Mouse (Mus musculus): ENCODE measurements at regions not wholly inside any gene's neighbourhood (a gene's known extent, or its start where the extent isn't known, plus 50 kb on each side); places are given as distances from the start of the nearest gene placed in this dataset.

DNA sequence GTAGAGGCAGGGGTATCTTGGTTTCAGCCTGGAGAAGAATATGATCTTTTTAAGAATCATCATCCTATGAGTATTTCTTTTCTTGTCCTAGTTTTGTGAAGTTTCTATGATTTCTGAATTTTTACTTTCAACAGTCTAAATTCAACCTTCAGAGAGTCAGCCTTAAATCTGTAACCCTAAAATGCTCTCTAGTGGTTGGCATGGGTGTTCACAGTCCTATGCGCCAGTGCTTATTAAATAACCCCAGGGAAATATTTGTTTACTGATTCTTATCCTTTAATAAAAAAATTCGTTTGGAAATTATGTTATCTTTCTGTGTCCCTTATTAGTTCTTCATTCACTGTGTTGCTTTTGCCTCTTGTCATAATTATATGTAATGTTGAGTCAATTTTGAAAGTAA lies 436.5 kb upstream of the Fign start:
- Histone ChIP-seq H3K9ac (ENCODE audit: low read length) (no peak overlapping the region), H3K4me3 (ENCODE audit: low read depth, low read length) (no peak overlapping the region), H3K36me3 (ENCODE audit: control insufficient read depth, insufficient read depth, low read length) (no peaks in the 10 kb centered on the region), H3K9me3 (ENCODE audit: control insufficient read depth, low read length) (no peaks in the 10 kb centered on the region), H3K4me2 (replicated peaks; ENCODE audit: low read depth) (no peak overlapping the region), H3K4me1 (replicated peaks; ENCODE audit: control insufficient read depth, insufficient read depth) (no peaks in the 10 kb centered on the region), H3K27ac (replicated peaks) (no peak overlapping the region), H3K27me3 (ENCODE audit: control insufficient read depth, insufficient read depth, low read length) (no peaks in the 10 kb centered on the region)
- TF ChIP-seq CTCF (IDR thresholded peaks at IDR 0.05; ENCODE audit: low read depth), result peak; percentile 22; the same call in 1 of the 2 replicates
- no peak for TF ChIP-seq EP300 (optimal IDR thresholded peaks at IDR 0.05)
- DNase-seq (ENCODE audit: low spot score) (no peak), ATAC-seq (ENCODE audit: low FRiP score, low TSS enrichment) (no peak)
- 44% methylated on average over 2 of the region's 2 CpGs for WGBS

DNA sequence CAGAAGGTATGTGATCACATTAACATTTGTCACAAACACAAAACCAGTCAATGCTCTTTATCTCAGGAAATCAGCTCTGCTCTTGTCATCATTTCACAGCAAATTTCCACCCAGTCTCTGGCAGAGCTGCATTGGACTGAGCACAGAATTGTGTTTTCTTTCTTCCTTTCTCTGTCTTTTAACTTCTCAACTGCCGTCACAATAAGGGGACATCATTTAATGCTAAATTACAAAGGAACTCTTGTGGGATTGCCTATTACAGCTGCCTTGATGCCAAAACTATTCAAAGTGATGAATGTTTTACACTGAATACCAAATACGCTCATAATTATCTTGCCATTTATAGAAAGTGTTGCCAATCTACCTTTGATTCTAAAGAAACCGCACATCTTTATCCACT lies 424.9 kb upstream of the Fign start:
- no peaks in the 10 kb centered on the region for H3K4me1 ChIP-seq (replicated peaks; ENCODE audit: control insufficient read depth, insufficient read depth)
- WGBS, result 84% methylated on average over 3 of the region's 3 CpGs
- H3K9ac ChIP-seq (ENCODE audit: low read length), result no peak overlapping the region
- no peaks in the 10 kb centered on the region for H3K9me3 ChIP-seq (ENCODE audit: control insufficient read depth, low read length)
- H3K4me3 ChIP-seq (ENCODE audit: low read depth, low read length), result no peak overlapping the region
- no peak overlapping the region for H3K27ac ChIP-seq (replicated peaks)
- DNase-seq (ENCODE audit: low spot score) (no peak), ATAC-seq (ENCODE audit: low FRiP score, low TSS enrichment) (no peak)
- H3K36me3 ChIP-seq (ENCODE audit: control insufficient read depth, insufficient read depth, low read length), result no peaks in the 10 kb centered on the region
- no peaks in the 10 kb centered on the region for H3K27me3 ChIP-seq (ENCODE audit: control insufficient read depth, insufficient read depth, low read length)
- no peak for TF ChIP-seq EP300 (optimal IDR thresholded peaks at IDR 0.05)
- no peak for TF ChIP-seq CTCF (IDR thresholded peaks at IDR 0.05; ENCODE audit: low read depth)
- H3K4me2 ChIP-seq (replicated peaks; ENCODE audit: low read depth), result no peak overlapping the region

DNA sequence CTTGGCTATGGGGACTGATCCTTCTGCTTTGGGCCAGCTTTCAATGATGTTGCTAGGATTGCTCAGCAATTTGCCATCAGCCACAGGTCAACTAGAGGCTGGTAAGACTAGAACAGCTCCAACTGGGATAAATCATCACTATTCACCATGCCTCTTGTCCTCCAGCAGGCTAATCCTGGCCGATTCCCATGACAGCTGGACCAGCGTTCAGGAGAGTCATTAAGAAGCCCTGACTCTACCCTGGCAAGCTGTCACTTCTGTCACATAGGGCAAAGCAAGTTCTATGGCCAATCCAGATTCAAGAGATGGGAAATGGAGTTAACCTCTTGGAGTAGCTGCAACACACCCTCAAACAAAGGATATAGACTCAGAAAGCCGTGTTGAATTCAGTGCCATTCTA lies 424.4 kb upstream of the Fign start:
- ATAC-seq (ENCODE audit: low FRiP score, low TSS enrichment) (no peak), DNase-seq (ENCODE audit: low spot score) (no peak)
- H3K27me3 ChIP-seq (ENCODE audit: control insufficient read depth, insufficient read depth, low read length), result no peaks in the 10 kb centered on the region
- TF ChIP-seq EP300 (optimal IDR thresholded peaks at IDR 0.05) (no peak), CTCF (IDR thresholded peaks at IDR 0.05; ENCODE audit: low read depth) (no peak)
- H3K4me1 ChIP-seq (replicated peaks; ENCODE audit: control insufficient read depth, insufficient read depth), result no peaks in the 10 kb centered on the region
- H3K36me3 ChIP-seq (ENCODE audit: control insufficient read depth, insufficient read depth, low read length), result no peaks in the 10 kb centered on the region
- H3K4me3 ChIP-seq (ENCODE audit: low read depth, low read length), result no peak overlapping the region
- H3K9ac ChIP-seq (ENCODE audit: low read length), result no peak overlapping the region
- WGBS, result 66% methylated on average over 3 of the region's 3 CpGs
- H3K4me2 ChIP-seq (replicated peaks; ENCODE audit: low read depth), result no peak overlapping the region
- no peaks in the 10 kb centered on the region for H3K9me3 ChIP-seq (ENCODE audit: control insufficient read depth, low read length)
- no peak overlapping the region for H3K27ac ChIP-seq (replicated peaks)

DNA sequence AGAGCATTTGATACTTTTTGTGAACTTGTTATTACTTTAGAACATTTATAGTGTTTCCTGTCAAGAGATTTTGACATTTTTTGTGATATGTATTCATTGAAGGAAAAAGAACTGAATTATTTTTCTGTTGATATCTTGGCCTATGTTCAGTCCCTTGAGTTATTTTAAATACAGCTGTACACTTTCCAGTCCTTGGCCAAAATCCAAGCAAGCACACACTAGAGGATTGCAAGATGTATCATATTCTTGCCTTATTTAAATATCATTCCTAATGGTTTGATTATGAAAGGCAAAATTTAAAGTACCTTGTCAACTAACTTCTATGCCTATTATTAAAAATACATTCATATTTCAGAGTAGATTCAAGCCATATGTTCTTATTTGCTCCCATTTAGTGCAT lies 397.9 kb upstream of the Fign start:
- H3K4me3 ChIP-seq (ENCODE audit: low read depth, low read length), result no peak overlapping the region
- DNase-seq (ENCODE audit: low spot score) (no peak), ATAC-seq (ENCODE audit: low FRiP score, low TSS enrichment) (no peak)
- TF ChIP-seq EP300 (optimal IDR thresholded peaks at IDR 0.05) (no peak), CTCF (IDR thresholded peaks at IDR 0.05; ENCODE audit: low read depth) (no peak)
- H3K27me3 ChIP-seq (ENCODE audit: control insufficient read depth, insufficient read depth, low read length), result no peaks in the 10 kb centered on the region
- no peak overlapping the region for H3K9ac ChIP-seq (ENCODE audit: low read length)
- H3K4me2 ChIP-seq (replicated peaks; ENCODE audit: low read depth), result no peak overlapping the region
- H3K9me3 ChIP-seq (ENCODE audit: control insufficient read depth, low read length), result no peaks in the 10 kb centered on the region
- H3K4me1 ChIP-seq (replicated peaks; ENCODE audit: control insufficient read depth, insufficient read depth), result no peaks in the 10 kb centered on the region
- H3K27ac ChIP-seq (replicated peaks), result no peak overlapping the region
- H3K36me3 ChIP-seq (ENCODE audit: control insufficient read depth, insufficient read depth, low read length), result no peaks in the 10 kb centered on the region

- no peaks in the 10 kb centered on the region for H3K27me3 ChIP-seq (ENCODE audit: control insufficient read depth, insufficient read depth, low read length)
- no peaks in the 10 kb centered on the region for H3K4me1 ChIP-seq (replicated peaks; ENCODE audit: control insufficient read depth, insufficient read depth)
- WGBS, result 81% methylated on average over 12 of the region's 12 CpGs
- no peak overlapping the region for H3K27ac ChIP-seq (replicated peaks)
- no peak for ATAC-seq (ENCODE audit: low FRiP score, low TSS enrichment)
- TF ChIP-seq CTCF (IDR thresholded peaks at IDR 0.05; ENCODE audit: low read depth), result no peak
- no peak for TF ChIP-seq EP300 (optimal IDR thresholded peaks at IDR 0.05)
- H3K9me3 ChIP-seq (ENCODE audit: control insufficient read depth, low read length), result no peaks in the 10 kb centered on the region
- H3K4me3 ChIP-seq (ENCODE audit: low read depth, low read length), result no peak overlapping the region
- no peak overlapping the region for H3K9ac ChIP-seq (ENCODE audit: low read length)
- H3K4me2 ChIP-seq (replicated peaks; ENCODE audit: low read depth), result no peak overlapping the region
- no peak for DNase-seq (ENCODE audit: low spot score)
- no peaks in the 10 kb centered on the region for H3K36me3 ChIP-seq (ENCODE audit: control insufficient read depth, insufficient read depth, low read length)
Measured at GRCm38 (mm10) chr2:64466412-64466970, 368.7 kb upstream of the Fign start.

- Histone ChIP-seq H3K4me3 (ENCODE audit: low read depth, low read length) (no peak overlapping the region), H3K4me1 (replicated peaks; ENCODE audit: control insufficient read depth, insufficient read depth) (no peaks in the 10 kb centered on the region), H3K27ac (replicated peaks) (no peak overlapping the region), H3K9ac (ENCODE audit: low read length) (no peak overlapping the region), H3K36me3 (ENCODE audit: control insufficient read depth, insufficient read depth, low read length) (no peaks in the 10 kb centered on the region), H3K9me3 (ENCODE audit: control insufficient read depth, low read length) (no peaks in the 10 kb centered on the region), H3K4me2 (replicated peaks; ENCODE audit: low read depth) (no peak overlapping the region), H3K27me3 (ENCODE audit: control insufficient read depth, insufficient read depth, low read length) (no peaks in the 10 kb centered on the region)
- TF ChIP-seq EP300 (optimal IDR thresholded peaks at IDR 0.05), result no peak
- TF ChIP-seq CTCF (IDR thresholded peaks at IDR 0.05; ENCODE audit: low read depth), result no peak
- ATAC-seq (ENCODE audit: low FRiP score, low TSS enrichment), result no peak
- 55% methylated on average over 8 of the region's 8 CpGs for WGBS
- no peak for DNase-seq (ENCODE audit: low spot score)
Measured at GRCm38 (mm10) chr2:64462466-64463114, 364.8 kb upstream of the Fign start.
